Mouse (Mus musculus) ES-CJ7 (cell line): ENCODE results near the gene Kmt2c.
"Not testable (repeated sequence)": the region's sequence is repeated elsewhere in the genome, so short reads cannot be mapped to it uniquely, and the experiment has no call there.

Experiments used
- DNase-seq: peaks from one replicate; pipeline ENCODE4 v3.0.0; 2011; ENCODE audit warnings: low read depth, low spot score

The Kmt2c gene

GRCm38 (mm10) chr5:25224377-25224776 is 274.2 kb downstream of the Kmt2c start:
- DNase-seq: not testable (repeated sequence)

DNA sequence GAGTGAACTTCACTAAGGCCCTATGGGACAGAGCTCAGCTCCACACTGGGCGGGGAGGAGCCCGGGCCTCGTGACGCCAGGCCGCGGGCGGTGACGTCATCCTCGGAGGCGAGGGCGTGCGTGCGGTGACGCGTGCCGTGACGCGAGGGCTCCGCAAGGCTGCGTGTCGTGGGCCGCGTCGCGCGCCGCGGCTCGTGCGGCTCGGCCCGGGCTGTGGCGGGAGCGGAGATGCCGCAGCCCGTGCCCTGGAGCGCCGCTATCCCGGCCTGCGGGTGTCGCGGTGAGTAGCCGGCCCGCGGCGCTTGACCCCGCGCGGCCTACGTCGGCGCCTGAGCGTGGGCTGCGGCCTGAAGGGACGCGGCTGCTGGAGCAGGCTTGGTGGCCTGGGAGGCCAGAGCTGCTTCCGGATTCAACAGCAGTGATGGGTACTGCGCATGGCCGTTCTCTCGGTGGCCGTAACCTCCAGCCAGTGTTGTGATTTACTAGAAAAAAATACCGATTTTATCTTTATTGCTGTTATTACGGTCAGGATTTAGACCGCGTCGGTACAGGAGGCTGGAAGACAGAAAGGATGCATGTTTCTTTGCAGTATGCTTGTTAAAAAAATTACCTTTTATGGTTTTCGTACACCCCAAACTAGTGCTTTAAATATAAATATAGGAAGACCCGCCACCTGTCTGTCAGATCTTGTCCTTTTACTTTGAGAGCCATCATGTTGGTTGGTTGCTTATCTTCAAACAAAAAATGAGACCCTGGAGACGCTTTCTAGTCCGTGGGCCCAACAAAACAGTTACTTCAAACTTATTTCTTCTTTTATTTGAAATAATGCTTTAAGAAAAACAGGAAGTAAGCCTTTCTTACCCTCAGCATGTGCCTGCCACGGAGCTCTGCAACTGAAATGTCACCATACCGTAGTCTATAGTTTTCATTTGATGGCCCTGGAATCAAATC is 275.6 kb downstream of the Kmt2c start, which contains the start of gene E130116L18Rik:
Gene E130116L18Rik (minus strand): TSS at position 402 of the 951 bp plus-strand sequence.
- peak; percentile 86 for DNase-seq
